Comparison of ENCODE assay signal across 22 mouse cellular contexts in the genomic region with DNA sequence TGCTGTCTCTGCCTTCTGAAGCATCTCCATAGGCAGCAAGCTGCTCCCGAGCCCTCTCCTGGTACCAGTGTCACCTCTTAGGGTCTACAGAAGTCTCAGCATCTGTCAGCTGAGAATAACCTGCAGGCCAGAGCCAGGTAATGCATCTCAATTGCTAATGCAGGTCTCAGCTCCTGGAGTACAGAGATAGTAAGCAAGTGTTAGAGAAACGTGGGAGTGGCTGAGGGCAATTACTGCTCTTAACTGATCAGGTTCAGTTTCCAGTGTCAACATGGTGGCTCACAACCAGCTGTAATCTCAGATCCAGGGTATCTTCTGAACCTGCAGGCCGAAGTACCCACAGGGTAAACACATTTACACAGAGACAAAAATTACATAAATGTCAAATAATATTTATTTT. TPM values are rescaled to one million over a fixed set of nuclear protein-coding genes. Genes with fewer than 3 reads are reported as not detected.
A peak's percentile ranks its signal among the peaks of the same experiment; 100 is the strongest.
DNase-seq lines count a peak whose midpoint lies in the region; ATAC-seq and TF ChIP-seq lines count a peak whose summit lies in the region.
"Had no signal": no experiment of that assay in that cellular context is flagged by ENCODE, and none has a peak within 500 bp of the region (broad histone marks: within the 10 kb centered on the region; RNA-seq: fewer than 3 reads in every experiment).

No protein-coding gene starts in this region.

- 38% methylated on average over 3 of the region's 3 CpGs for WGBS in kidney, postnatal 0 days
- WGBS in intestine, postnatal 0 days, result 27% methylated on average over 3 of the region's 3 CpGs
- 39% methylated on average over 3 of the region's 3 CpGs for WGBS in limb, embryonic 10.5 days

- no peaks in the 10 kb centered on the region for H3K36me3 ChIP-seq in kidney, postnatal 0 days (ENCODE audit: insufficient read depth, low read length)
- H3K36me3 ChIP-seq in MEL (ENCODE audit: control insufficient read depth in 1 of 2, insufficient read depth in 2 of 2, low read length in 2 of 2), result peaks cover 0 to 7% of the 10 kb centered on the region in 2 experiments; a peak in 2 of 4 replicates
- H3K36me3 ChIP-seq in intestine, postnatal 0 days (ENCODE audit: control insufficient read depth, insufficient read depth), result no peaks in the 10 kb centered on the region
- no peaks in the 10 kb centered on the region for H3K36me3 ChIP-seq in limb, embryonic 10.5 days
- H3K36me3 ChIP-seq: embryonic facial prominence, embryonic 13.5 days; forebrain, embryonic 15.5 days; heart, embryonic 13.5 days; hindbrain, embryonic 12.5 days had no signal

- TF ChIP-seq CTCF in kidney, postnatal 0 days (IDR thresholded peaks at IDR 0.05; ENCODE audit: low read depth), result no peak
- TF ChIP-seq CTCF in MEL (IDR thresholded peaks at IDR 0.05 in 2 of 3, conservative IDR thresholded peaks at IDR 0.05 in 1 of 3; ENCODE audit: control insufficient read depth in 1 of 3, insufficient read depth in 1 of 3, low read depth in 2 of 3, low read length in 3 of 3, poor library complexity in 1 of 3, severe bottlenecking in 1 of 3), result no peak
- TF ChIP-seq CTCF in intestine, postnatal 0 days (IDR thresholded peaks at IDR 0.05; ENCODE audit: low read depth), result peak; percentile 48

- TF ChIP-seq EP300 in MEL (IDR thresholded peaks at IDR 0.05; ENCODE audit: low read depth in 1 of 2, low read length in 2 of 2), result no peak

- no peak overlapping the region for H3K27ac ChIP-seq in kidney, postnatal 0 days
- H3K27ac ChIP-seq in MEL (ENCODE audit: control insufficient read depth, low read depth, low read length), result no peak overlapping the region
- H3K27ac ChIP-seq in intestine, postnatal 0 days (ENCODE audit: low read depth, low read length), result peak overlapping the region; percentile 35; the same call in 1 of the 2 replicates
- no peak overlapping the region for H3K27ac ChIP-seq in limb, embryonic 10.5 days
- H3K27ac ChIP-seq: embryonic facial prominence, embryonic 13.5 days; forebrain, embryonic 15.5 days; heart, embryonic 13.5 days; hindbrain, embryonic 12.5 days; hindbrain, postnatal 0 days had no signal

- DNase-seq in kidney, postnatal 0 days (ENCODE audit: low spot score), result peak; percentile 42
- no peak for DNase-seq in kidney, postnatal 36 days
- DNase-seq in MEL (ENCODE audit: low read depth, low spot score), result peak; percentile 53
- peak; percentile 13 for DNase-seq in yolk sac, embryonic 10.5 days (ENCODE audit: low spot score)
- no peak for DNase-seq in limb, embryonic 10.5 days (ENCODE audit: low spot score)
- no peak for DNase-seq in right cerebral cortex, adult 2 months (ENCODE audit: low spot score in 2 of 2)
- DNase-seq: adrenal gland, postnatal 10 days; cerebellum, adult 11 months; cerebellum, adult 9-11 months; cerebellum, postnatal 36 days; gastrocnemius, postnatal 25 days; heart, postnatal 4 days had no signal

- TF ChIP-seq POLR2A in MEL (IDR thresholded peaks at IDR 0.05; ENCODE audit: control insufficient read depth in 1 of 2, insufficient read depth in 1 of 2, low read depth in 1 of 2, low read length in 2 of 2, poor library complexity in 1 of 2), result no peak

- no peak for ATAC-seq in kidney, postnatal 0 days (replicated peaks; ENCODE audit: low FRiP score, low read depth)
- 0 out of 2 replicates have a peak, but pooled peaks have one; percentile 28 for ATAC-seq in intestine, postnatal 0 days
- ATAC-seq: forebrain, embryonic 15.5 days; hindbrain, postnatal 0 days had no signal

- H3K27me3 ChIP-seq in kidney, postnatal 0 days (ENCODE audit: insufficient read depth, low read length), result no peaks in the 10 kb centered on the region
- H3K27me3 ChIP-seq in MEL (ENCODE audit: control insufficient read depth in 1 of 2, insufficient read depth in 2 of 2, low read length in 2 of 2), result no peaks in the 10 kb centered on the region
- no peaks in the 10 kb centered on the region for H3K27me3 ChIP-seq in intestine, postnatal 0 days (replicated peaks; ENCODE audit: control insufficient read depth, insufficient read depth, low read length)
- H3K27me3 ChIP-seq in limb, embryonic 10.5 days (ENCODE audit: low read depth, poor library complexity, severe bottlenecking), result peaks cover 26% of the 10 kb centered on the region
- H3K27me3 ChIP-seq: embryonic facial prominence, embryonic 13.5 days; forebrain, embryonic 15.5 days; hindbrain, embryonic 12.5 days had no signal

- no peak overlapping the region for H3K9ac ChIP-seq in kidney, postnatal 0 days (ENCODE audit: low read depth, low read length)
- H3K9ac ChIP-seq in MEL (ENCODE audit: control insufficient read depth, low read depth, low read length, poor library complexity, severe bottlenecking), result no peak overlapping the region
- H3K9ac ChIP-seq in intestine, postnatal 0 days (ENCODE audit: low read depth, low read length), result no peak overlapping the region
- H3K9ac ChIP-seq: embryonic facial prominence, embryonic 13.5 days; forebrain, embryonic 15.5 days; heart, embryonic 13.5 days; hindbrain, embryonic 12.5 days had no signal

- H3K9me3 ChIP-seq in kidney, postnatal 0 days (replicated peaks; ENCODE audit: low read length), result no peaks in the 10 kb centered on the region
- H3K9me3 ChIP-seq in MEL (replicated peaks; ENCODE audit: insufficient read depth, low read length), result no peaks in the 10 kb centered on the region
- no peaks in the 10 kb centered on the region for H3K9me3 ChIP-seq in intestine, postnatal 0 days (ENCODE audit: control insufficient read depth)
- no peaks in the 10 kb centered on the region for H3K9me3 ChIP-seq in limb, embryonic 10.5 days (replicated peaks)
- H3K9me3 ChIP-seq: embryonic facial prominence, embryonic 13.5 days; forebrain, embryonic 15.5 days; heart, embryonic 13.5 days; hindbrain, embryonic 12.5 days had no signal

- no peak overlapping the region for H3K4me3 ChIP-seq in kidney, postnatal 0 days (replicated peaks; ENCODE audit: low read depth, low read length)
- no peak overlapping the region for H3K4me3 ChIP-seq in MEL (ENCODE audit: control insufficient read depth in 1 of 2, insufficient read depth in 1 of 2, low read depth in 2 of 2, low read length in 2 of 2)
- no peak overlapping the region for H3K4me3 ChIP-seq in intestine, postnatal 0 days (ENCODE audit: low read depth, low read length)
- no peak overlapping the region for H3K4me3 ChIP-seq in limb, embryonic 10.5 days
- H3K4me3 ChIP-seq: embryonic facial prominence, embryonic 13.5 days; forebrain, embryonic 15.5 days; heart, embryonic 13.5 days; hindbrain, embryonic 12.5 days had no signal

- no peak for TF ChIP-seq RAD21 in MEL (IDR thresholded peaks at IDR 0.05; ENCODE audit: low read depth, low read length)

- no peaks in the 10 kb centered on the region for H3K79me2 ChIP-seq in MEL (ENCODE audit: control insufficient read depth, insufficient read depth, low read length, poor library complexity)

- H3K4me2 ChIP-seq in kidney, postnatal 0 days (ENCODE audit: low read length), result no peak overlapping the region
- H3K4me2 ChIP-seq in intestine, postnatal 0 days (replicated peaks; ENCODE audit: low read depth), result no peak overlapping the region
- H3K4me2 ChIP-seq: embryonic facial prominence, embryonic 13.5 days; forebrain, embryonic 15.5 days; heart, embryonic 13.5 days; hindbrain, embryonic 12.5 days had no signal

- H3K4me1 ChIP-seq in kidney, postnatal 0 days (replicated peaks; ENCODE audit: insufficient read depth, low read length), result peaks cover 9% of the 10 kb centered on the region; the same call in 1 of the 2 replicates
- peaks cover 3 to 12% of the 10 kb centered on the region in 2 experiments; a peak in 3 of 4 replicates for H3K4me1 ChIP-seq in MEL (ENCODE audit: control insufficient read depth in 1 of 2, insufficient read depth in 2 of 2, low read length in 2 of 2)
- peaks cover 4% of the 10 kb centered on the region; the same call in 1 of the 2 replicates for H3K4me1 ChIP-seq in intestine, postnatal 0 days (replicated peaks; ENCODE audit: control insufficient read depth, insufficient read depth, low read length)
- H3K4me1 ChIP-seq in limb, embryonic 10.5 days, result peaks cover 41% of the 10 kb centered on the region

TF ChIP-seq in MEL, 35 proteins besides CTCF, POLR2A, EP300 and RAD21:
- peak; percentile 6; the same call in 1 of the 2 replicates for TF ChIP-seq TAL1 (IDR thresholded peaks at IDR 0.05; ENCODE audit: low read length)
- no peak for TF ChIP-seq ELF1 (IDR thresholded peaks at IDR 0.05; ENCODE audit: low read depth, low read length)
- TF ChIP-seq UBTF (IDR thresholded peaks at IDR 0.05; ENCODE audit: borderline replicate concordance, insufficient read depth, low read depth, low read length), result no peak

RNA-seq across cellular contexts. Expression of gene Dnpep, which starts 18.7 kb away (rescaled TPM):
- 128 and 137 TPM in 2 replicates for polyA plus RNA-seq in kidney, postnatal 0 days (2015; fragmentation: Nextera tagmentation; extraction: Ambion mirVana)
- 34.7 and 35.9 TPM in 2 replicates for total RNA-seq in MEL (2012; rRNA removed)
- 10 to 100 TPM in 1 of 2 experiments, not detected in 1; 59.3 TPM for polyA plus RNA-seq in MEL (2012; ENCODE audit: insufficient read depth in 1 of 2, insufficient read length in 2 of 2, low read depth in 1 of 2, low replicate concordance in 2 of 2, missing spikeins in 1 of 2)
- 125 and 130 TPM in 2 replicates for polyA plus RNA-seq in intestine, postnatal 0 days (2015; fragmentation: Nextera tagmentation; extraction: Ambion mirVana)
- polyA plus RNA-seq in limb, embryonic 10.5 days (2016; fragmentation: Nextera tagmentation; extraction: Ambion mirVana), result 117 and 132 TPM in 2 replicates

RNA-seq across cellular contexts. Expression of gene Des, which starts 23.7 kb away (rescaled TPM):
- 18.6 and 19.1 TPM in 2 replicates for polyA plus RNA-seq in kidney, postnatal 0 days (2015; fragmentation: Nextera tagmentation; extraction: Ambion mirVana)
- total RNA-seq in MEL (2012; rRNA removed), result 4.6 and 7.2 TPM in 2 replicates
- polyA plus RNA-seq in MEL (2012; ENCODE audit: insufficient read depth in 1 of 2, insufficient read length in 2 of 2, low read depth in 1 of 2, low replicate concordance in 2 of 2, missing spikeins in 1 of 2), result 1 to 10 TPM in 1 of 2 experiments, not detected in 1; 7.0 TPM
- 233 and 254 TPM in 2 replicates for polyA plus RNA-seq in intestine, postnatal 0 days (2015; fragmentation: Nextera tagmentation; extraction: Ambion mirVana)
- polyA plus RNA-seq in limb, embryonic 10.5 days (2016; fragmentation: Nextera tagmentation; extraction: Ambion mirVana), result 6.2 and 7.8 TPM in 2 replicates
- total RNA-seq: granulocyte monocyte progenitor cell, adult 5-6 weeks had no signal

RNA-seq across cellular contexts. Expression of gene Speg, which starts 38.6 kb away (rescaled TPM):
- polyA plus RNA-seq in kidney, postnatal 0 days (2015; fragmentation: Nextera tagmentation; extraction: Ambion mirVana), result 40.1 and 44.3 TPM in 2 replicates
- total RNA-seq in MEL (2012; rRNA removed), result 1.7 and 1.8 TPM in 2 replicates
- polyA plus RNA-seq in MEL (2012; ENCODE audit: insufficient read depth in 1 of 2, insufficient read length in 2 of 2, low read depth in 1 of 2, low replicate concordance in 2 of 2, missing spikeins in 1 of 2), result 1 to 10 TPM in 1 of 2 experiments, not detected in 1; 9.5 TPM
- 20.1 and 21.3 TPM in 2 replicates for polyA plus RNA-seq in intestine, postnatal 0 days (2015; fragmentation: Nextera tagmentation; extraction: Ambion mirVana)
- polyA plus RNA-seq in limb, embryonic 10.5 days (2016; fragmentation: Nextera tagmentation; extraction: Ambion mirVana), result 45.7 and 49.6 TPM in 2 replicates

RNA-seq across cellular contexts. Expression of gene Resp18, which starts 58.2 kb away (rescaled TPM):
- not detected in 2 replicates for polyA plus RNA-seq in kidney, postnatal 0 days (2015; fragmentation: Nextera tagmentation; extraction: Ambion mirVana)
- total RNA-seq in MEL (2012; rRNA removed), result not detected in 2 replicates
- polyA plus RNA-seq in MEL (2012; ENCODE audit: insufficient read depth in 1 of 2, insufficient read length in 2 of 2, low read depth in 1 of 2, low replicate concordance in 2 of 2, missing spikeins in 1 of 2), result not detected
- polyA plus RNA-seq in intestine, postnatal 0 days (2015; fragmentation: Nextera tagmentation; extraction: Ambion mirVana), result 12.9 and 15.9 TPM in 2 replicates
- polyA plus RNA-seq in limb, embryonic 10.5 days (2016; fragmentation: Nextera tagmentation; extraction: Ambion mirVana), result not detected in 2 replicates
- total RNA-seq: CH12.LX; ES-E14; gastrocnemius, postnatal 25 days; granulocyte monocyte progenitor cell, adult 5-6 weeks; heart, postnatal 4 days had no signal
- polyA plus RNA-seq: heart, embryonic 13.5 days; heart, postnatal 0 days had no signal

Comparison
In these comparisons a context has a peak if more than half of its experiments do, and no peak if none do; other contexts are left out.
1. DNase-seq: peak in kidney, postnatal 0 days (single experiment), MEL (single experiment) and yolk sac, embryonic 10.5 days (single experiment); none in kidney, postnatal 36 days (0 of 2), limb, embryonic 10.5 days (single experiment) and right cerebral cortex, adult 2 months (0 of 2).
2. RNA of gene Des, which starts 23.7 kb away (polyA plus RNA-seq): 233 to 254 TPM in intestine, postnatal 0 days; 18.6 to 19.1 TPM in kidney, postnatal 0 days, 7.0 TPM in MEL and 6.2 to 7.8 TPM in limb, embryonic 10.5 days; every median in the first group is over 10 times any median in the second.